Mouse (Mus musculus): ENCODE data around the gene Kcnd2.

- peak; percentile 74 for TF ChIP-seq CTCF (IDR thresholded peaks at IDR 0.05)
- no peak for TF ChIP-seq EP300 (IDR thresholded peaks at IDR 0.05)
These were observed 1.2 kb upstream of the Kcnd2 start for GRCm38 (mm10) chr6:21213865-21214672.

Data from lung, postnatal 0 days (tissue).